Mouse (Mus musculus) testis, postnatal 14 days (tissue): ENCODE data around the gene Nrf1.

Experiments
- DNase-seq: peaks from one replicate; pipeline ENCODE4 v3.0.0; 2021; ENCODE audit warnings: low spot score

Nrf1 gene

DNA sequence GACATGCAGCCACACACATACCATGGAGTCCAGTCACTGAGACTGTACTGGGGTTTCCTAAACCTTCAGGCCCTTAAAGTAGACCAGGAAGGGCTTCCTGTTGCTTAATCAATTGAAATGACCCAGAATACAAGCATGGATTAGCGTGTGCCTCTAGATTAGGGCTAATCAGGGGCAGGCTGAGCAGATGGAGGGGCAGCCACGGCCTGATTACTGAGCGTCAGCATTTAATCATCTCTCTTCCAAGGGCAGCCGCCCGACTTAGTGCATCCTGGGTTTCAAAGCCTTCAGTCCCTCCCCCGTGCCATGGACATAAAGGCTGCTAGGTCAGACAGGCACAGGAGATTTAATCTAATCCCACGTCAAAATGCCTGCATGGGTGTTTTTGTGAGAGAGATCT, 99.3 kb downstream of the Nrf1 start:
- DNase-seq = no peak

DNA sequence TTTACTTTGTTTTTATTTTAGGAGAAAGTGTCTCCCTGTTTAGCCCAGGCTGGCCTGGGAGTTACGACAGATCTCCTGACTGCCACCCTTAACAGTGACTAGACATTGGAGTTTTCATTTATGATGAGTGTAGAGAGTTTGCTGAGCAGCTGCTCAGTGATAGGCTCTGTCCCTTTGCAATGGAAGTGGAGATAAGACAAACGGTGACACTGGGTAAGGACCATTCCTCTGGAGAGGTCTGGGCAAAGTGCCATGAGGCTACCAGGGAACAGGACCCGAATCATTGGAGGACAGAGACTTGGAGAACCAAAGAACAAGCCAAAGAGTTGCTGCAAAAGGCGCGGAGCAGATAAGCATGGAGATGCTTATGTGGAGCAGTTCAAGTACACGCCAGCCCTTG, 100.0 kb downstream of the Nrf1 start:
- no peak for DNase-seq

DNA sequence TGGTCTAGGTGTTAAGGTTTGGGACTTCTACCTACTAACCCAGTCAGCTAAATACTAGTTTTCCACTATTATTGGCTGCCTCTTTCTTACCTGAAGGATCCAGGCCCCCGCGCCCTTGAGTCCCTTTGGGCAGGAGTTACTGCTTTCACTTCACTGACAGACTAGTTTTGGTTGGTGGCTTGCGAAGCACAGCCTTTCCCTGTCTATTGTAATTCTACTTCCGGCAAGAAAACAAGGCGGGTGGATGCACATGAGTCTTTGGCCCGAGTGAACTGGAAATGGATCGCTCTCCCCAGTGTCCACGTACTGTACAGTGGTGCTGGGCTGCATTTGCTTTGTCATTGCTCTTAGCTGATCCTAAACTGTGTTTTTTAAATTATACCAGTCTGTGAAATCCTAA, 102.7 kb downstream of the Nrf1 start:
- no peak for DNase-seq

DNA sequence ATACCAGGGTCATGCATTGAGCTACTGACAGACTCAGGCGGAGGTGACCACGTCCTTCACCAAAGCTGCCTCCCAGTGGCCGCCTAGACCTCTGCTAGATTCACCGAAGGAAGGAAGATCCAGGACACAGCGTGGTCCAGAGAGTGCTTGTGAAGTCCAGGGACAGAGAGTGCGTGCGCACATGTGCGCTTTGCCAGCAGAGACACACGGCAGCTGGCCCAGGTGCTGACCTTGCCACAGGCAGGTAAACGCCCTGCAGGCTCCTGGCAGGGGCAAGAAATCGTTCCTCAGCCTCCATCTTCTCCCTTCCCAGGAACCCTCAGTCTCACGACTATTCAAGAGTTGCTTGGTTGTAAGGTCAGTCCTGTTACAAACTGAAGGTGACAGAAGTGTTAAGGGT, 104.4 kb downstream of the Nrf1 start:
- DNase-seq = no peak

DNA sequence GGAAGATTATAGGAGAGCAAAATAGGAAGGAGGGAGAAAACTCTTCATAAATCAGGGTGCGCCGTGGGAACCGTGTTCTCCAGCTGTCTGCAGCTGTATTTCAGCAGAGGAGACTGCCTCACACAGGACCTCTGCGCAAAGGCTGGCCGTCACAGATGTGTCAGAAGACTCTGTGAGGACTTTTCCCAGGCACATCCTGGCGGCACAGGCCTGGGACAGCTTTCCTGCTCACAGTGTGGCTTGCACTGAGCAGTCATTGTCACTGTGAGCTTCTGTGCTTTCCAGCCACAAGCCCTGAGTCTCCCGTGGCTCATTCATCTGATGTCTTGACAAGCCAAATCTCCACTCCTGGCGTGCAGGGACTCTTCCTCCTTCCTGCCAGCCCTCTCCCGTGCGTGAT, 104.9 kb downstream of the Nrf1 start:
- DNase-seq = no peak

DNA sequence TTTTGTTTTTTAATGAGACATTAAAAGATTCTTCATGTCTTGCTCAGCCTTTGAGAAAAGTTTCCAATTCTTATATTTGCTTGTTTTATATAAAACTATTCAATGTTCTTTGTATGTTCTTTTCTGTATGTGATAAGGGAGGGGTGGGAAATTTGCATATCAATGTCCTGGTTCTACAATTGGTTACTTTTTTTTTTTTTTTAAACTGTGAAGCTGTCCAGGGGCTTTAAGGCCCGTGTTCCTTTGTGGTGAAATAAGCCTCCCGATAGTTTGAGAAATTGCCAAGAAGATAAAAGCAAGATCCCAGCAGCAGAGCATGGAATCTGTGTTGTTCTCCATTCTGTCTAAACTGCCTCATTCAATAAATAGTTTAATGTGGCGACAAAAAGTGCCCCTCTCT, 105.3 kb downstream of the Nrf1 start:
- DNase-seq = no peak

DNA sequence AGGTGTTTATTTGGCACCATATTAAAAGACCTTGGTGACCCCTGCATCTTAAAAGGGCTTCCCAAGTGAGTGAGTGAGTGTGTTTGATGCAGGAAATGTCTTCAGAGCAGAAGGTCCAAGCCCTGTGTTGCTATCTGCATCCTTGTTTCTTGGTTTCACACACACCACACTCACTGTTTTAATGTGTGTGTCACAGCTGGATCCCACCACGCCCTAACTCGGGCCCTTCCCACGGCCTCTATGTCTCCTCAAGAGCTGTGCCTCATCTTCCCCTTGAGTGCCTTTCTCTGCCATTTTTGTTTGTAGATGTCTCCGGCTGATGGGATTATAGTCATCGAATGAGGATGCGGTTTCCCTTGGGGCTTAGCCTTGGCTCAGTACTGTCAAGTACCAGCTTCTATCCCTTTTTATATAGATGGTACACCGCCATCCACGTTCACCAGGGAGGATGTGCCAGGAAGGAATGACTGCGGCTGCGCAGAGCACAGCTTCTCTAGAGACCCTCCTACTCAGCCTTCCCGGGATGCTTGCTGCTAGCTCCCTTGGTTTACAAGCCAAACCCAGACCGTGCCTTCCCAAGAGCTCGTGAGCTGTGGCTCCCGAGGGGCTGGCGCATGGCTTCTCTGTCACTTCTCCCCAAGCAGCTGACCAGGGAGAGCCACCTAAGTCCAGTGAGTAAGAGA, 106.1 kb downstream of the Nrf1 start:
- DNase-seq = no peak

DNA sequence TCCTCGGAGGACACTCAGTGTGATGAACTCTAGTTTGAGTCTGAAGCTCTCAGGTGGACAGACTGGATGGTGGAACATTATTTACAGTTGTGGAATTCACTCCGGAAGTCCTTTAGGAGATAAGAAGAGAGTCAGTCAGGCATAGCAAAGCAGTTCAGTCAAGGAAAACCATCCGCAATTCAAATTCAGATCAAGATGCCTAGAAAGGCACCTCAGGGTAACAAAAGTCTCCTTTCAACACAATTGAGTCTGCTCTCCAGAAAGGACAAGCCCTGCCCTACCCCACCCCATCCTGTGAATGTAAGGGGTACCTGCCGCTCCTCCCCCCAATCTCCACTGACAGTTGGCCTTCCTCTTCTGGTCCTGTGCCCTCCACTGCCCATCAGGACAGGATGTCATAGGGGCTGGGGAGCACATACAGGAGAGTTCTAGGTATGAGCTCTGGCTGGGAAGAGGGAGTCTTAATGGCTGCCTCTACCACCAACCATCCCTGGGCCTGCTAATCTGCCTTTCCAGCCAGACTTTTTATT, 111.8 kb downstream of the Nrf1 start:
- DNase-seq = no peak

DNA sequence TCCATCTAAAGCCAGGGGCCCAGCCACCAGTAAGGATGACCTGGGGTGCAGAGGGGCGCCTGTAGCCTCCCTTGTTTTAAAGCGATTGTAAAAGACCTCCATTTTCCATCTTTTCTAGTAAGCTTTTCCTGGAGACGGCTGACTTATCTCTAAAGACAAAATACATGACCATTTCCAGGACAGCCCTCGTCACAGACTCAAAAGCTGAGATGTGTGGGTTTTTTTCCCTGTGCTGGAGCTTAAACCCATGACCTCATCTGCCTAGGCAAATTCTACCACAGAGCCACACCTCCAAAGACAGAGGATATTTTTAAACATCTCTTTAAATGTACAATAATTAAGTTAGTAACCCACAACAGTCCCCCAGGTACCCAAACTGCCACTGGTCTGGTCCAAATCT, 112.6 kb downstream of the Nrf1 start:
- DNase-seq = no peak

DNA sequence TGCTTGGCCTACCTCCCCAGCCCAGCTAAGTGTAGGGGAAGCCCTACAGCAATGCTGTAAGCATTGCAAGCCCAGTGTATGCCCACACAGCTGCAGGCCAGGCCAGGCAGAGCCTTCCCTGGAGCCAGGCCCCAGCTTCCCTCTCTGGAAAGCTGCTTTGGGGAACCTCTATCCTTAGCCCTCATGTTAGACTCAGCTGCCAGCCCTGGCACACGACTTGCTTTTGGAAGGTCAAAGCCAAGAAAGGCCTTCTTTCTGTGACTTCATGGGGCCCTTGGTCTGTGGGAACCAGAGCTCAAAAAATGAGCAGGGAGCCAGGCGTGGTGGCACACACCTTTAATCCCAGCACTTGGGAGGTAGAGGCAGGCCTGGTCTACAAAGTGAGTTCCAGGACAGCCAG, 113.8 kb downstream of the Nrf1 start:
- no peak for DNase-seq

DNA sequence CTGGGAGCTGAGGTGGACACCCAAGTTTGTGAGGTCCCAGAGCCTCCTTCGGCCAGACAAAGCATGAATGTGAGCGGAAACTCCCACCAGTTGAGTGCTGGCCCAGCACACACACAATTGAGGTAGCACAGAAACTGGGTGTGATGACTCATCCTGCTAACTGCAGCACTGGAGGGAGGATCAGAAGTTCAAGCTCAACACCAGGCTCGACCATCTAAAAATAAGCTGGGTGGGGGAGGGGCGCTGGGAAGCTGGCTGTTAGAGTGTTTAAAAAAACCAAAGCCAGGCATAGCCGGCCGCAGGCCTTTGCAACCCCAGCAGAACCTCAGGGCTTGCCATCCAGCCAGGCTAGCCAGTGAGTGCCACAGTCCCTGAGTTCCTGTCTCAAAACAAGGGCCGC, 114.3 kb downstream of the Nrf1 start:
- no peak for DNase-seq

DNA sequence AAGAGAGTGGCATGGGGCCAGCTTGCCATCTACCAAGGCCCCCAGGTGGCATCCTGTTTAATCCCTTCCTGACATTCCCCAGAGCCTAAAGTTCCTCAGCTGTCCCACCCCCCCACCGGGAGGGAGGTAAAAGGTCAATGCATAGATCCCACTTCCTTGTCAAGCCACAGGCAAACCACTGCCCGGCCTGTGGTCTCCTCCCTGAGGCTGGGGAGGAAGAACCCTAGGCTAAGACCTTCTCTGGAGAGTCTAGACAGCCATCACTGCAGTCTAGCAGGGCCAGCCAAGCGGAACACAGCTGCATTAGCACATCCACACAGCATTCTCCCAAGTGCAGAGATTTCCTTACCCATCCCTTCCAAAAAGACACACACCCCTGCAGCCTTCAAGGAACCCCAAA, 118.6 kb downstream of the Nrf1 start:
- no peak for DNase-seq

DNA sequence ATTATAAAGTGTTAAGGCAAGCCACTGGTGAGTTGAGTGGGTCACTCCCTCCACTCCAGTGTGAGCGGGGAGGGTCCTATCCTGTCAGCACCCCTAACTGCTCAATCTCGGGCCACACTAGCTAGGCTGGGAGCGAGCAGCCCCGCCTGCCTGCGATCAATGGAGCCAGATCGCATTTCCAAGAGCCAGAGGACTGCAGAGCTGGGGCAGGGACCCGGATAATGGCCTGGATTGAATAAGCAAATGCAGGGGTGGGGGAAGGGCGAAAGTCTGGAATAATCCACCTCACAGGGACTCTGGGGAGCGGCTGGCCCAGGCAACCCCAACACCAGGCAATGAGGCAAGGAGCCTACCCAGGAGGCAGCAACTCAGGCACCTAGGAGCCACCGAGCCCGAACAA, 119.4 kb downstream of the Nrf1 start:
- DNase-seq = no peak

DNA sequence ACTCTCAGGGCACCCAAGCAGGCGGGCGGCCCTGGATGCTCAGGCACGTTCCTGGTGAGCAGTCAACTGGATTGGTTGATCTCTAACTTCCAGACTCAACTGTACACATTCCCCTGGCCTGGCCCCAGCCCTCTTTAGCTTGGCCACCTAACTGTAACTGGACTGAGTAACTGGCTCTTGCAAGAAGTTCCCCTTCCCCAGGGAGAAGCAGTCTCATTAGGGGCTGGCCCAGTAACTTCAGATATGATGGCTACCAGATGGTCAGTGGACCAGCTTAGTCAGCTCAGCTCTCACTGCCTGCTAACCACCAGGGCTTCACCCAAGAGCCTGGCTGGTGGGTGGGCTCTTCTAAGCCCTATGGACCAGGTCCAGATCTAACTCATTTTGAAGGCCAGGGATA, 120.5 kb downstream of the Nrf1 start:
- DNase-seq = no peak

DNA sequence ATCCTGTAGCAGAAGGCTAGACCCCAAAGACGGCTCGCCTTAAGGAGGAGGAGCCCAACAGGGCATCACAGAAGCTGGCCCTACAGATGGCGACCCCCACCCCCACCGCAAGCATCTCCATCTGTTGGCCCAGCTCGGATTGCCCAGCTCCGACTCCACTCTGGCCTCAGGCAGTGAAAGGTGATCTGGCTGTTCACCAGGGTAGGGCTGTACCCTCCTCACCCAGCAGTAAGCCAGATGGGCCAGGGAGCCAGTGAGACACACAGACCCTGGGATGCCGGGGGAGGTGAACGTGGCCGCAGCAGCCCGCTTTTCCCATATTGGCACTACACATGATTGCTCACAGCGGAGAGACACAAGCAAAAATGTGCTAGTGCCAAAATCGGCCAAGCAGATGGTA, 121.4 kb downstream of the Nrf1 start:
- DNase-seq = no peak

DNA sequence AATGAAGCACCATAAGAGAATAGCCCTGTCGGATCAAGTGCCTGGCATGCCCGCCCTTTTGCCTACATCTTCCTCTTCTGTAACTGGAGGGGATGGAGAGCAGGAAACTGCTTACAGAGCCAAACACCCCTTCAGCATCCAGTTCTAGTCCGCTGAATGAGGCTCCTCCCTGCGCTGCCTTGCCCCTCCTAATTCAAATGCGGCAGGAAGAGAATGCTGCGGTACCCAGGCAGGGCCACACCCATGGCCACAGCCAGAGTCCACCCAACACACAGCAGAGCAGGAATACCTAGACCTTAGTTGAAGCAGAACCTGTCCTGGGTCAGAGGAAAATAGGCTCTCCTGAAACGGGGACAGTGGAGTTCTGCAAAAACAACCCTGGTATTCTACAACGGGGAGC, 123.4 kb downstream of the Nrf1 start:
- DNase-seq = no peak

DNA sequence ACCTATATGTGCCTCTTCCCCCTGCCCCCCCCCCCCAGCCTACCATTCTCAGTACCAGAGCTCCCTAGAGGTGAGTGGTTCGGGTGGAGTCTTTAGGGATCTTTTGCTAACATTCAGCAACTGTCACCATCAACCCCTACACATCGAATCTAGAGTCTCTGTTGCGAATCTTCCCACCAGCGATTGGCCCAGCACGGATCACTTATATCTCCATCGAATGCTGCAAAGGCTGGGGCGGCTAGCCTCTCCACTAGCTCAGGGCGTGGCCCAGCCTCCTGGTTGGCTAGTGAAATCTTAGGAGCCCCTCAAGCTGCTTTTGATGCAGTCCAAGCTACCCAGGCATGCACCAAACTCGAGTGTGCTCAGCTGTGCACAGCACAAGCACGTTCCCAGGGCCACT, 124.2 kb downstream of the Nrf1 start:
- DNase-seq = no peak

DNA sequence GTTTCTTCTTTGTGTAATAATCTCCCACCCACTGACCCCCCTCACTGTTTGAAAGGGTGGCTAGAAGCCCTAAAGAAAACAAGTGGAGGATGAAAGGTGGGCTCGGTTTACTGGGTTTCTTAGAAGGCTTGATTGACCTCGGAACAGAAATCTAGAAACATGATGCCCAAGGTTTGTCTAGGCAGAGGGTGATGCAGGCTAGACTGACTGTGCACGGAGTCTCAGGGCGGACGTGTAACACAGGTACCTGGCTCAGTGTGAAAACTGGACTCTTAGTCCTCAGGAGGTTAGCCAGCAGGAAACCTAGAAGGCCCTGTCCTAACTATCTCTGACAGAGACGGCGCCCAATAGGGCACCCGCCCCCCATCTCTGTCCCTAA, 124.6 kb downstream of the Nrf1 start:
- no peak for DNase-seq

DNA sequence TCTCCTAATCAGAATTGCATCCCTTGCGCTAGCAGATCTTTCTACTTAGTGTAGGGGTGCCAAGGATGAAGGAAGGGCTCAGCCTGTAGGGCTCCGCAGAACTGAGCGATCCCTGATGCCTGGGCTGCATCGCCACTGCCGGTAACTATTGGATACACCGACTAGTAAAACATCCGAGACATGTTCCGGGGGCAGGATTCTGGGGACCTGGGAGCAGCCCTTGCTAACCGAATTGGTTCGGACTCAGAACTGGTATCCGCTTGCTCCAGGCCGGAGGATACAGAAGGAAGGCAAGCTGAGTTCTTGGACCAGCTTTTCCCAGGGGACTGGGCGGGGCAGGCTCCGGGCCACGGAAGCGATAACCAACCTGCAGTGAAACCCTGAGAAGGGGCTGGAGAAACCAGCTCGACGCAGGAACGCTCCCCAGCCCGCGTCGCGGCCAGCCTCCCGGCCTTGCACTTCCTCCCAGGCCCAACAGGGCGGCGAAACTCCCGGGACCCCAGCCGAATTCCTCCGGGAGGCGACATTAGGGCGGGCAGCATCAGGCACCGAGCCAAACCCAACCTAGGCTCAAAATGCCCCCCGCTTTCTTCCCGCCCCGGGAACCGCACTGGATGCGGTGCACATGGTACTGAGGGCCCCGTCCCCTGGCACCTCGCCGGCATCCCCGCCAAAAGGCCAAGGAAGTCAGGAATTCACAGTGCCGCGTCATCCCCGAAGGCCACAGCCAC, 125.2 kb downstream of the Nrf1 start:
- peak; percentile 30 for DNase-seq

DNA sequence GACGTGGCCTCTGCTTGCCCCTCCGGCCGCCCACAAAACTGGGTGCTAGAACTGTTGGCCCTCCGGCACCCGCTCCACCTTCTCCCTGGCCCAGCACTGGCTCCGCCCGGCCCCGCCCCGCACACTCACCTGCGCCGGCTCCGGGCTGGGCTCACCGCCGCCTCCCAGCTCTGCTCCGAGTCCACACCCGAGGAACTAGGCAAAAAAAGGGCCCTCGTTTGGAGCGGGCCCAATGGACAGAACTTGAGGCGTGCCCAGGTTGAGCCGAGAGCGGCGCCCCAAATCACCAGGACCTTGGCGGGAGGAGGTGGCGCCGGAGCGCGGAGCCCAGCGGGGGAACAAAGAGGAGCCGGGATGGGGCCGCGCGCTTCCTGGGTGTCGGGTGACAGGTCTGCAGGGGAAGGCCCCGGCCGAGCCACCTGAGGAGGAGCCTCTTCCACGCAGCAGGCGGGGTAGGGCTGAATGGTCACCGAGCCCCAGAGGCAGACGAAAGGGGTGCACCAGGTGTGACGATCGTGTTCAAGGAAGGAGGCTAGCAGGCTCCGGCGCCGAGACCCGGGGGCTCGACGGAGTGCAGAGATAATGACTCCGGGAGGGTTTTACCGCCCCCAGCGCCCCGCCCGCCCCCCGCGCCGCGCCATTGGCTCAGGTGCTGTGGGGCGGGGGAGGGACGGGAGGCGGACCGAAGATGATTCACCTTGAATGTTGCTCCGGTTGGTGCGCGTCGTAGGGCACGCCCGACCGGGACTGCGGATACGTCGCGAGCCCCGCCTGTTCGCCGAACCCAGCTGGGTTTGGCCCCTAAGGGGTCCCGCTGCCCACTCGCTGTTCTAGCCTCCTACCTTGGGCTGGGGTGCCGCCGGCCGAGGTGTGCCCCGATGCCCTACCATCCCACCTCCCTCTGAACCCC, 126.0 kb downstream of the Nrf1 start:
- peak; percentile 50 for DNase-seq

DNA sequence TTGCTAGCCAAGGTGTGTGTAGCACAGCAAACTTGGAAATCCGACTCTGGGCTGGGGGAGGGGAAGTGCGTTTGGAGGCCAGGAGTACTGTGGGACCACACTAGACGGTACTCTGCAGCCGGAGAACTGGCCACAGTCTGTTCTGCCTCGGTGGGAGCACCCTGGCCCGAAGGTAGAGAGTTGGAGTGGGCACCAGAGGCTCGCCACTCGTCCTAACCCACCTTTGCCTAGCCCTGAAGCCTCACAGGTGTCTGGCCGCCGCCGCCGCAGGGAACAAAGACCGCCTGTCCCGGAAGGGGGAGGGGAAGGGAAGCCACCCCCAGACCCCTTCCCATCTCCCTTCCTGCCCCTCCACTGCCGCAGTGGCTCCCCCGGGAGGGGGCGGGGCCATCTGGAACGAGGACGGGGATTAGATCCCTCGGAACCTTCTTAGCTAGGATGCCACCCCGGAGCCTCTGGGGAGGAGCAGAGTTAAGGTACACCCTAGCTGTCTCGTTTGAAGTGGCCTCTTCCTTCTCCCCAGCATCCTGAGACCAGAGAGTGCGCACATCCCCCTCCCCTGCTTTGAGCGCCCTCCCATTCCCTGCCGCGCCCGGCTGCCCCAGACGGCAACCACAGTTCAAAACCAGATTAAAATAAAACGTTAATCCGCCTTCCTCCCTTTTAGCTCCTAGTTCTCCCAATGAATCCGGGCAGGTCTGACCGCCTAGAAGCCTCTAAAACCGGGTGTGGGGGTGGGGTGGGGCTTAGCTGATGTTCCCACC, 126.9 kb downstream of the Nrf1 start:
- peak; percentile 50 for DNase-seq
